Mouse (Mus musculus): Measurements from ENCODE around the gene Dusp1. TPM values are rescaled to one million over a fixed set of nuclear protein-coding genes. Genes with fewer than 3 reads are reported as not detected.
A peak's percentile ranks its signal among the peaks of the same experiment; 100 is the strongest.

The Dusp1 gene
- polyA plus RNA-seq, 1 experiment from 2014 or later: 31.5 TPM

GRCm38 (mm10) chr17:26468102-26468894, 93.6 kb downstream of the Dusp1 start:
- WGBS: 83% methylated on average over 13 of the region's 13 CpGs
- Histone ChIP-seq H3K27ac (no peak overlapping the region), H3K4me3 (replicated peaks; ENCODE audit: low read depth, low read length) (no peak overlapping the region), H3K9me3 (replicated peaks; ENCODE audit: low read length) (no peaks in the 10 kb centered on the region), H3K4me2 (ENCODE audit: low read length) (no peak overlapping the region), H3K27me3 (ENCODE audit: insufficient read depth, low read length) (no peaks in the 10 kb centered on the region), H3K4me1 (replicated peaks; ENCODE audit: insufficient read depth, low read length) (no peaks in the 10 kb centered on the region), H3K9ac (ENCODE audit: low read depth, low read length) (no peak overlapping the region), H3K36me3 (ENCODE audit: insufficient read depth, low read length) (no peaks in the 10 kb centered on the region)
- no peak for DNase-seq (ENCODE audit: low spot score)
- TF ChIP-seq CTCF (IDR thresholded peaks at IDR 0.05; ENCODE audit: low read depth): no peak
- no peak for ATAC-seq (replicated peaks; ENCODE audit: low FRiP score, low read depth)

GRCm38 (mm10) chr17:26467619-26468018, 94.3 kb downstream of the Dusp1 start:
- TF ChIP-seq CTCF (IDR thresholded peaks at IDR 0.05; ENCODE audit: low read depth): no peak
- Histone ChIP-seq H3K4me1 (replicated peaks; ENCODE audit: insufficient read depth, low read length) (no peaks in the 10 kb centered on the region), H3K4me3 (replicated peaks; ENCODE audit: low read depth, low read length) (no peak overlapping the region), H3K4me2 (ENCODE audit: low read length) (no peak overlapping the region), H3K9ac (ENCODE audit: low read depth, low read length) (no peak overlapping the region), H3K27me3 (ENCODE audit: insufficient read depth, low read length) (no peaks in the 10 kb centered on the region), H3K9me3 (replicated peaks; ENCODE audit: low read length) (no peaks in the 10 kb centered on the region), H3K27ac (no peak overlapping the region), H3K36me3 (ENCODE audit: insufficient read depth, low read length) (no peaks in the 10 kb centered on the region)
- 78% methylated on average over 4 of the region's 4 CpGs for WGBS
- ATAC-seq (replicated peaks; ENCODE audit: low FRiP score, low read depth) (no peak), DNase-seq (ENCODE audit: low spot score) (no peak)

DNA sequence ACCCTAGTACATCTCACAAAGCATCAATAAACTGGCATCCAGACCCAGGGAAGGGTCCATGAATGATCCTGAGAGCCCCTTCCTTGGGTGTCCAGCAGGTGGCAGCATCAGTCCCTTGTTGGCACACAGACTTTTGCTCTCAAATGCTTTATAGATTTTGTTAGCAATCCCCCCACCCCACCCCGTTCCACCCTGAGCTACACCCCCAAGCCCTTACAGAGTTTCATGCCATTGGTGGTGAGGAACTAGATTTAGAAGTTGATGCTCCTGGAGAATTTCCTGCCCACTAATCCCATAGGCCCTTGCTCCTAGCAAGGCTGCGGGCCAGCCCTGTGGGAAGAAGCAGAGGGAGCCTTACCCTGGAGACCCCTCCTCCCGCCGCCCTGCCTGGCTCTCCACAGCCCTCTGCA, 95.2 kb downstream of the Dusp1 start:
- Histone ChIP-seq H3K9me3 (replicated peaks; ENCODE audit: low read length) (no peaks in the 10 kb centered on the region), H3K27me3 (ENCODE audit: insufficient read depth, low read length) (no peaks in the 10 kb centered on the region), H3K36me3 (ENCODE audit: insufficient read depth, low read length) (no peaks in the 10 kb centered on the region), H3K9ac (ENCODE audit: low read depth, low read length) (no peak overlapping the region), H3K4me2 (ENCODE audit: low read length) (peak overlapping the region; percentile 4; the same call in 1 of the 2 replicates), H3K4me1 (replicated peaks; ENCODE audit: insufficient read depth, low read length) (no peaks in the 10 kb centered on the region), H3K27ac (peak overlapping the region; percentile 36), H3K4me3 (replicated peaks; ENCODE audit: low read depth, low read length) (no peak overlapping the region)
- ATAC-seq (replicated peaks; ENCODE audit: low FRiP score, low read depth) (peak; percentile 40), DNase-seq (ENCODE audit: low spot score) (peak; percentile 92)
- 2% methylated on average over 4 of the region's 4 CpGs for WGBS
- peak; percentile 89 for TF ChIP-seq CTCF (IDR thresholded peaks at IDR 0.05; ENCODE audit: low read depth)

- peak overlapping the region; percentile 68 for H3K27ac ChIP-seq
- no peaks in the 10 kb centered on the region for H3K4me1 ChIP-seq (replicated peaks; ENCODE audit: insufficient read depth, low read length)
- H3K4me3 ChIP-seq (replicated peaks; ENCODE audit: low read depth, low read length): no peak overlapping the region
- H3K36me3 ChIP-seq (ENCODE audit: insufficient read depth, low read length): no peaks in the 10 kb centered on the region
- no peak overlapping the region for H3K9ac ChIP-seq (ENCODE audit: low read depth, low read length)
- no peaks in the 10 kb centered on the region for H3K27me3 ChIP-seq (ENCODE audit: insufficient read depth, low read length)
- peak; percentile 52; the same call in 1 of the 2 replicates for ATAC-seq (replicated peaks; ENCODE audit: low FRiP score, low read depth)
- H3K9me3 ChIP-seq (replicated peaks; ENCODE audit: low read length): no peaks in the 10 kb centered on the region
- 60% methylated on average over 7 of the region's 7 CpGs for WGBS
- no peak for TF ChIP-seq CTCF (IDR thresholded peaks at IDR 0.05; ENCODE audit: low read depth)
- peak; percentile 79 for DNase-seq (ENCODE audit: low spot score)
- H3K4me2 ChIP-seq (ENCODE audit: low read length): no peak overlapping the region
Observed at GRCm38 (mm10) chr17:26464972-26465371, 97.0 kb downstream of the Dusp1 start.

DNA sequence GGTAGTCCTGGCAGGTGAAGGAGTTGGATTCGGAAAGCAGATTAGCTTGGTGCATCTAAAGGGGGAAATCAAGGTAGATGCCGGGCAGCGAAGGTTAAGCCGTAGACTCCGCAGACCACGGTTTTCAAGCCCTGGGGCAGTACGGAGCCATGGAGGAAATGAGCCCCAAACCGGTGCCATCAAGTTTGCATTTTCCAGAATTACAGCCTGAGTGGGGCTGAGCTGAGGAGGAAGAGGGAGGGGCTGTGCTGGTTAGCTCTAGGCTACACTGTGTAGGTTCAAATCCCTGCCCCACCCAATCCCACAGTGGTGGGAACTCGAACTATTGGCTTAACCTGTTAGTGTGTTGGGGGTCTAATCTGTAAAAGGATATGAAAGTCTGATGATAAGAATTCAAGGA, 97.4 kb downstream of the Dusp1 start:
- Histone ChIP-seq H3K27me3 (ENCODE audit: insufficient read depth, low read length) (no peaks in the 10 kb centered on the region), H3K4me3 (replicated peaks; ENCODE audit: low read depth, low read length) (no peak overlapping the region), H3K9me3 (replicated peaks; ENCODE audit: low read length) (no peaks in the 10 kb centered on the region), H3K4me2 (ENCODE audit: low read length) (no peak overlapping the region), H3K9ac (ENCODE audit: low read depth, low read length) (no peak overlapping the region), H3K27ac (peak overlapping the region; percentile 68), H3K4me1 (replicated peaks; ENCODE audit: insufficient read depth, low read length) (no peaks in the 10 kb centered on the region), H3K36me3 (ENCODE audit: insufficient read depth, low read length) (no peaks in the 10 kb centered on the region)
- ATAC-seq (replicated peaks; ENCODE audit: low FRiP score, low read depth) (no peak), DNase-seq (ENCODE audit: low spot score) (no peak)
- no peak for TF ChIP-seq CTCF (IDR thresholded peaks at IDR 0.05; ENCODE audit: low read depth)
- WGBS: 71% methylated on average over 9 of the region's 9 CpGs

DNA sequence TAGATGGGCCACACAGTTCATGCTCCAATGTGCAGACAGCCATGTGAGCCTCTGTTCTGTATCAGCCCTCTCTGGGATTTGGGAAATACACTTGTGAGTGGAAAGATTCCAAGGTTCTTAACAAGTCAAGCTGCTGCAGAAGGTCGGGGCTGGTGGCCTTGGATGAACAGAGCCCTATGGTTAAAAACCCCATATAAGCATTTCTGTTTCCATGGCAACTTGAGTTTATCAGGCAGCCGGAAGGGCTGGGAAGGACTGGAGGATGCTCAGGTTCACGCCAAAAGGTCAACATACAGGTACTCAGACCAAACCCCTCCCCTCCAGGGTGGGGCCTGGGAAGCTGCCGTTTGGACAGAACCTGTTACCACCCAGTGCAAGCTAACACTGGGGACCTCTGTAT, 97.9 kb downstream of the Dusp1 start:
- Histone ChIP-seq H3K9me3 (replicated peaks; ENCODE audit: low read length) (no peaks in the 10 kb centered on the region), H3K9ac (ENCODE audit: low read depth, low read length) (no peak overlapping the region), H3K27me3 (ENCODE audit: insufficient read depth, low read length) (no peaks in the 10 kb centered on the region), H3K4me1 (replicated peaks; ENCODE audit: insufficient read depth, low read length) (no peaks in the 10 kb centered on the region), H3K4me3 (replicated peaks; ENCODE audit: low read depth, low read length) (no peak overlapping the region), H3K4me2 (ENCODE audit: low read length) (no peak overlapping the region), H3K27ac (peak overlapping the region; percentile 68), H3K36me3 (ENCODE audit: insufficient read depth, low read length) (no peaks in the 10 kb centered on the region)
- no peak for DNase-seq (ENCODE audit: low spot score)
- WGBS: 57% methylated on average over 4 of the region's 4 CpGs
- no peak for TF ChIP-seq CTCF (IDR thresholded peaks at IDR 0.05; ENCODE audit: low read depth)
- no peak for ATAC-seq (replicated peaks; ENCODE audit: low FRiP score, low read depth)

Data from kidney, postnatal 0 days (tissue).